Mouse (Mus musculus) lung, embryonic 14.5 days (tissue): ENCODE data around the gene Chrne. TPM values are rescaled to one million over a fixed set of nuclear protein-coding genes. Genes with fewer than 3 reads are reported as not detected.

Experiments
- ATAC-seq: fragments of 200-750 bp; cut with Nextera tagmentation; 2 replicates; pipeline ENCODE4 v1.8.0; 2017; ENCODE audit warnings: mild to moderate bottlenecking, moderate TSS enrichment, moderate library complexity; ENCODE audit not compliant: insufficient read depth
- DNase-seq: peaks from one replicate; pipeline ENCODE4 v3.0.0-alpha.2; 2015
- H3K27ac ChIP-seq: fragments of 300-500 bp; sonication (generic); 2 replicates; pipeline ENCODE4 v1.5.1; 2014; ENCODE audit warnings: low read depth, mild to moderate bottlenecking, moderate library complexity
- H3K27me3 ChIP-seq: fragments of 300-500 bp; sonication (generic); 2 replicates; pipeline ENCODE4 v1.6.1; 2014; ENCODE audit warnings: low read length, control low read depth; ENCODE audit not compliant: insufficient read depth
- H3K36me3 ChIP-seq: fragments of 300-500 bp; sonication (generic); 2 replicates; pipeline ENCODE4 v1.6.1; 2014; ENCODE audit warnings: control low read depth; ENCODE audit not compliant: insufficient read depth
- H3K4me1 ChIP-seq: fragments of 300-500 bp; sonication (generic); 2 replicates; pipeline ENCODE4 v1.6.1; 2014; ENCODE audit warnings: antibody characterized with exemption, control low read depth; ENCODE audit not compliant: insufficient read depth
- H3K4me2 ChIP-seq: fragments of 300-500 bp; sonication (generic); 2 replicates; pipeline ENCODE4 v1.6.1; 2014; ENCODE audit warnings: mild to moderate bottlenecking
- H3K4me3 ChIP-seq: fragments of 300-500 bp; sonication (generic); 2 replicates; pipeline ENCODE4 v1.5.1; 2014; ENCODE audit warnings: low read depth, low read length
- H3K9ac ChIP-seq: fragments of 300-500 bp; sonication (generic); 2 replicates; pipeline ENCODE4 v1.6.1; 2014
- H3K9me3 ChIP-seq: fragments of 300-500 bp; sonication (generic); 2 replicates; pipeline ENCODE4 v1.6.1; 2016; ENCODE audit warnings: low read depth, low read length, control low read depth
- CTCF ChIP-seq: IDR thresholded peaks from 2 replicates; pipeline ENCODE4 v1.5.1; 2016; ENCODE audit warnings: antibody characterized with exemption, low read depth
- WGBS: fragments of 180-500 bp; shearing (Covaris S2); extraction: QIAGEN DNeasy Blood & Tissue Kit; methylation state at CpG from one replicate; pipeline ENCODE4 v1.1.7; 2014; 5-methylcytosine and 5-hydroxymethylcytosine counted together
- polyA plus RNA-seq: library from polyadenylated mRNA; unstranded; fragments of >200 nt; fragmentation: Nextera tagmentation; extraction: Ambion mirVana; gene quantifications from 2 replicates; pipeline ENCODE4 v1.2.1, GENCODE M21; 2014

Chrne gene
- polyA plus RNA-seq, 1 experiment from 2014 or later = not detected

DNA sequence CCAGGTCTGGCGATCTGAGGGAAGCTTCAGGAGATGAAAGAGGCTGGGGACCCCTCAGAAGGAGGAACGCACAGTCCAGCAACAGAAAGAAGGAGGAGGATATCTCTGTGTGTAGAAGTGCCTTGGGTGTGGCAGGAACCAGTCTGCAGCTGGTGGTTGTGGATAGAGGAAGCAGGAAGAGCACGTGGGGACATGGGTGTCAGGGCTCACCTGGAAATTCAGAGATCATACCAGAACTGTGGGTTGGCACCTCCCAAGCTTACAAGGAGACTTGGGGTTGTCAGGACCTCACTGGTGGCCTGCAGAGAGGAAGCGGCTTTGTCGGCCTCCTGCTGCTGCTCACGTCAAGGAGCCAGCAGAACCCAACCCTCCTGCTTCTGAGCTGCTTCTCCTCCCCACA lies 21.7 kb downstream of the Chrne start:
- Histone ChIP-seq H3K36me3 (peaks cover 22% of the 10 kb centered on the region), H3K9ac (no peak overlapping the region), H3K4me2 (no peak overlapping the region), H3K4me3 (no peak overlapping the region), H3K27me3 (no peaks in the 10 kb centered on the region), H3K9me3 (no peaks in the 10 kb centered on the region), H3K4me1 (no peaks in the 10 kb centered on the region), H3K27ac (no peak overlapping the region)
- TF ChIP-seq CTCF = no peak
- ATAC-seq (no peak), DNase-seq (no peak)
- WGBS = 76% methylated on average over 6 of the region's 6 CpGs

DNA sequence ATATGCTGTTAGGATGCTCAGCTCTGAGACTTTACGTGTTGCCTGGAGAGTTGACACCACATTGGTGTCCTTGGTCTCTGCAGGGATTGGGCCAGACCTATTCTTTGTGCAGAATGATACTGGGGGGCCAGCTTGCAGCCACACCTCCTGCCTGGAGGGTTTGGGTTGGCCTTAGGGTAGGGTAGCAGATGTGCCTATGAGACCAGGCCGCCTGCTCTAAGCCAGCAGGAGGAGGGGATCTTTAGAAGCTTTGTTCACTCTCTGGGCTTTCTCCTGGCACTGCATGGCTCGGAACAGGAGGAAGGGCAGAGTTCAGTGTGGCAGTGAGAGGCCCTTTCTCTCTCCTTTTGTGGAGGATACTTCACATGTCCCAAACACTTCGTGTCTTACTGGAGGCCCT lies 22.9 kb downstream of the Chrne start:
- Histone ChIP-seq H3K27me3 (no peaks in the 10 kb centered on the region), H3K4me2 (no peak overlapping the region), H3K4me3 (no peak overlapping the region), H3K4me1 (no peaks in the 10 kb centered on the region), H3K27ac (no peak overlapping the region), H3K9ac (no peak overlapping the region), H3K36me3 (peaks cover 15% of the 10 kb centered on the region), H3K9me3 (no peaks in the 10 kb centered on the region)
- 66% methylated on average over 4 of the region's 4 CpGs for WGBS
- DNase-seq (no peak), ATAC-seq (no peak)
- TF ChIP-seq CTCF = no peak

DNA sequence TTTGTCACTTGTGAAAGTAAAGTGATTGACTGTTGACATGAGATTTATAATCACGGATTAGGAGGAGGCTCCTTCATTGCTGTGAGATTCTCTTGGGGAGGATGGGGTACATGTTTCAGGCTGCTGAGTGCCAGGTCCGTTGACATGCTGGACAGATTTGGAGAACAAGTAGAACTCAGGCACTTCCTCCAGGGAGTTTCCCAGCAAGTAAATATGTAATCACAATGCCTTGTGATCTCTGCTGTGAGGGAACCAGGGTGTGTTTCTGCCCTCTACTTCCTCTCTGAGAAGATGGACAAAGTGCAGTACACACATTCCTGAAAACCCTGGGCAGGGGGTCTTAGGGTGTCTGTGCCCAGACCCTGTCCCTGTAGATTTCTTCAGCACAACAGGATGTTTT lies 23.4 kb downstream of the Chrne start:
- H3K27me3 ChIP-seq = no peaks in the 10 kb centered on the region
- ATAC-seq (no peak), DNase-seq (no peak)
- no peak overlapping the region for H3K27ac ChIP-seq
- no peak for TF ChIP-seq CTCF
- no peak overlapping the region for H3K4me3 ChIP-seq
- peaks cover 15% of the 10 kb centered on the region for H3K36me3 ChIP-seq
- 57% methylated on average over 2 of the region's 2 CpGs for WGBS
- H3K4me1 ChIP-seq = no peaks in the 10 kb centered on the region
- no peak overlapping the region for H3K9ac ChIP-seq
- H3K4me2 ChIP-seq = no peak overlapping the region
- no peaks in the 10 kb centered on the region for H3K9me3 ChIP-seq

DNA sequence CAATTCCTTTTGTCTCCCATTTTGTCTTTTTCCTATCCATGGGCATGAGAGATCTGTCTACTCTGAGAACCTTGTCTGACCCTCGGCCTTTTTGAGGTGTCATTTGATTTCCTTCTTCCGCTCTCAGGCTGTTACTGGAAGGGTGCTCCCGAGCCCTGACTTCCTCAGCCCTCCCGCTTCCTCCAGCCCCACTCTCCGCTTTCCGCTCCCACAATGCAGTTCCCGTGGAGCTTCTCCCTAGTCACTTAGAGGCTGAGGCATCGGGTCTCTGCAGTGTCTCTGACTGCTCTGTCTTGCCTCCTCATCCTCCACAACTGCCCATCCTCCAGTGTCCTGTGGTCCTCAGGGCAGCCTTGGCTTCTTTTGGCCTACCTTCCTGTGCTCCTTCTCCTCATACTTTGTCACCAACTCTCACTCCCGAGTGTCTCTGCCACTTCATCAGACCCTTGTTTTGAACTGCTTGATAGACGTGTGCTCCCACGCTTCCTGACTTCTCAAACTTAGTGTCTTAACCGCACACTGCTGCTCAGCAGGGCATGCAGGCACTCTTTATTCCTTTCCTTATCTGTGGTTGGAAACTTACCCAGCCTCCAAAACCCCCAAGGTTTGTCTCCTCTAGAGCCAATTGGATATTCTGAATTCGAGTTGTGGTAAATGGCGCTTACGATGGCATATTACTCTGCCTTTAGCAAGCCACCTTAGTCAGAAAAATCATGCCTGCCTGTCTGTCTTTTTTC lies 24.6 kb downstream of the Chrne start:
- H3K9me3 ChIP-seq = no peaks in the 10 kb centered on the region
- H3K9ac ChIP-seq = no peak overlapping the region
- H3K36me3 ChIP-seq = peaks cover 15% of the 10 kb centered on the region
- no peak for TF ChIP-seq CTCF
- no peak overlapping the region for H3K27ac ChIP-seq
- H3K4me2 ChIP-seq = no peak overlapping the region
- 55% methylated on average over 15 of the region's 15 CpGs for WGBS
- DNase-seq (peak; percentile 35), ATAC-seq (no peak; the same call in 1 of the 2 replicates)
- no peaks in the 10 kb centered on the region for H3K4me1 ChIP-seq
- no peaks in the 10 kb centered on the region for H3K27me3 ChIP-seq
- H3K4me3 ChIP-seq = no peak overlapping the region

DNA sequence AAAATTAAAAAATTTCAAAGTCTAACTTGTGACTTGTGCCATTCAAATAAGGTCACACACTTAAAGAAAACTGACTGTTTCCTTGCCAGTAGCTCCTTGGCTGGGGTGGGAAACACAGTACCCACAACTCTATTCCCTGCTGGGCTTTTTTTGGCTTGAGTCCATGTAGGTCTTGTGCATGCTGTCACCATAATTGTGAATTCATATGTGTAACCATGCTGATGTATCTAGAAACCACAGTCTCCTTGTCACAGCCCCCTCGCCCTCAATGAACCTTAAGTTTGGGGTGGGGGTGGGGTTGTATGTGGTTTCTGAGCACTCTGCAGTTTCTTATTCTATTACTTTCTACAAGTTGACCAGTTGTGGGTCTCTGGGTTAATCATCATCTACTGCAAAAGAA lies 27.3 kb downstream of the Chrne start:
- WGBS = 77% methylated on average over 1 of the region's 1 CpGs
- no peak overlapping the region for H3K9ac ChIP-seq
- H3K27ac ChIP-seq = no peak overlapping the region
- H3K4me1 ChIP-seq = no peaks in the 10 kb centered on the region
- ATAC-seq (no peak), DNase-seq (no peak)
- TF ChIP-seq CTCF = no peak
- no peak overlapping the region for H3K4me3 ChIP-seq
- H3K36me3 ChIP-seq = no peaks in the 10 kb centered on the region
- H3K4me2 ChIP-seq = no peak overlapping the region
- no peaks in the 10 kb centered on the region for H3K9me3 ChIP-seq
- H3K27me3 ChIP-seq = no peaks in the 10 kb centered on the region

DNA sequence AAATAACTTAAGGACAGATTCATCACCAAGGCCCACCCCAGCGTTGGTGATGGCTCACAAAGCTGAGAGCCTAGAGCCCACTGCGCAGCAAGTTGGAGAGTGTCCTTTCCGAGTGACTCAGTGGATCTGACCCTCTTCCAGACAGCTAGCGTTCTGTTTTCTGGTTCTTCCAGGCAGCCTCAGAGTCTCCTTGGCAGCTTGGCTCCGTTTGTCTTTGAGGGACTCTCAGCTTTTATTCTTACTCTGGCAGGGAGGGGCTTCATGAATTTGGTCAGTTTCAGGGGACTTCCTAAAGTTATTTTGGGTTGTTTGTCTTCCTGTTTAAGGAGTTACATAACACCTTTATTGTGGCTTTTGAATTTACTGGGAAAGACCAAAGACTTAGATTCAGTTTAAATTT lies 32.1 kb downstream of the Chrne start:
- H3K36me3 ChIP-seq = no peaks in the 10 kb centered on the region
- H3K9ac ChIP-seq = no peak overlapping the region
- 70% methylated on average over 5 of the region's 5 CpGs for WGBS
- ATAC-seq = no peak
- no peaks in the 10 kb centered on the region for H3K9me3 ChIP-seq
- DNase-seq = no peak
- no peak overlapping the region for H3K4me2 ChIP-seq
- peaks cover 4% of the 10 kb centered on the region; the same call in 1 of the 2 replicates for H3K4me1 ChIP-seq
- H3K27ac ChIP-seq = no peak overlapping the region
- no peak for TF ChIP-seq CTCF
- H3K27me3 ChIP-seq = no peaks in the 10 kb centered on the region
- H3K4me3 ChIP-seq = no peak overlapping the region

DNA sequence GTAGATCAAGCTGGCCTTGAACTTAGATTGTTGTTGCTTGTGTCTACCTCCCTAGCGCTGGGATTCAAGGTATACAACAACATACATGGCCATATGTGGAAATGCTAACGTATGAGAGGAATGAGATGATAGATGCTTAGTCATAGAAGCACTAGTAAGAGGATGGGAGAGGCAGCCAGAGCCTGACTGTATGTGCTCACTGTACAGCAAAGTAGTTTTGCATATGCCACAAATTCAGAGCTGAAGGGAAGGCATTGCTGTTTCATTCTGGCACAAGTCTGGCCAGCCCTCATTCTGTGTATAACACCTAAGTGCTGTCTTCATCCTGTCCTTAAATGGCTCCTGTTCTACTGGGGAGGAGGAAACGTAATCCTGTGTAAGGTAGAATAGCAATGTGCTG lies 32.8 kb downstream of the Chrne start:
- no peak for TF ChIP-seq CTCF
- H3K36me3 ChIP-seq = no peaks in the 10 kb centered on the region
- H3K4me3 ChIP-seq = no peak overlapping the region
- ATAC-seq (no peak), DNase-seq (no peak)
- 76% methylated on average over 3 of the region's 3 CpGs for WGBS
- H3K27me3 ChIP-seq = no peaks in the 10 kb centered on the region
- no peak overlapping the region for H3K9ac ChIP-seq
- no peaks in the 10 kb centered on the region for H3K9me3 ChIP-seq
- no peak overlapping the region for H3K27ac ChIP-seq
- no peak overlapping the region for H3K4me2 ChIP-seq
- peaks cover 4% of the 10 kb centered on the region; the same call in 1 of the 2 replicates for H3K4me1 ChIP-seq
